Mouse (Mus musculus): ENCODE measurements around the gene Eif2d. TPM values are rescaled to one million over a fixed set of nuclear protein-coding genes. Genes with fewer than 3 reads are reported as not detected.

The Eif2d gene
- polyA plus RNA-seq, 1 experiment from 2014 or later: 70.2 TPM

- no peaks in the 10 kb centered on the region for H3K9me3 ChIP-seq
- 64% methylated on average over 2 of the region's 2 CpGs for WGBS
Observed at GRCm38 (mm10) chr1:131196107-131196506, 43.1 kb downstream of the Eif2d start.

GRCm38 (mm10) chr1:131198417-131198960, 45.5 kb downstream of the Eif2d start:
- WGBS: 75% methylated on average over 9 of the region's 9 CpGs
- Histone ChIP-seq H3K27ac (no peak overlapping the region), H3K27me3 (ENCODE audit: poor library complexity, severe bottlenecking) (no peaks in the 10 kb centered on the region), H3K4me3 (no peak overlapping the region), H3K36me3 (replicated peaks) (no peaks in the 10 kb centered on the region), H3K9me3 (no peaks in the 10 kb centered on the region), H3K4me1 (peaks cover 14% of the 10 kb centered on the region)
- no peak for DNase-seq (ENCODE audit: extremely low spot score, low spot score)

More at GRCm38 (mm10) chr1:131196107-131196506, 43.1 kb downstream of the Eif2d start:
- Histone ChIP-seq H3K4me1 (peaks cover 14% of the 10 kb centered on the region), H3K27me3 (ENCODE audit: poor library complexity, severe bottlenecking) (no peaks in the 10 kb centered on the region), H3K4me3 (no peak overlapping the region), H3K36me3 (replicated peaks) (no peaks in the 10 kb centered on the region), H3K27ac (no peak overlapping the region)
- DNase-seq (ENCODE audit: extremely low spot score, low spot score): no peak

GRCm38 (mm10) chr1:131199118-131199821, 46.3 kb downstream of the Eif2d start:
- WGBS: 88% methylated on average over 18 of the region's 18 CpGs
- no peaks in the 10 kb centered on the region for H3K27me3 ChIP-seq (ENCODE audit: poor library complexity, severe bottlenecking)
- H3K36me3 ChIP-seq (replicated peaks): no peaks in the 10 kb centered on the region
- H3K27ac ChIP-seq: no peak overlapping the region
- H3K4me1 ChIP-seq: peaks cover 14% of the 10 kb centered on the region
- H3K4me3 ChIP-seq: no peak overlapping the region
- no peaks in the 10 kb centered on the region for H3K9me3 ChIP-seq
- DNase-seq (ENCODE audit: extremely low spot score, low spot score): no peak

- peak overlapping the region; percentile 46 for H3K27ac ChIP-seq
- no peak for DNase-seq (ENCODE audit: extremely low spot score, low spot score)
- 58% methylated on average over 12 of the region's 12 CpGs for WGBS
Observed at GRCm38 (mm10) chr1:131199976-131200375, 47.0 kb downstream of the Eif2d start.

GRCm38 (mm10) chr1:131200588-131200987, 47.6 kb downstream of the Eif2d start:
- 89% methylated on average over 10 of the region's 10 CpGs for WGBS
- H3K4me3 ChIP-seq: no peak overlapping the region
- no peaks in the 10 kb centered on the region for H3K9me3 ChIP-seq
- 0 out of 2 replicates have a peak overlapping the region, but pooled peaks have one; percentile 46 for H3K27ac ChIP-seq
- no peaks in the 10 kb centered on the region for H3K27me3 ChIP-seq (ENCODE audit: poor library complexity, severe bottlenecking)
- no peaks in the 10 kb centered on the region for H3K36me3 ChIP-seq (replicated peaks)
- no peak for DNase-seq (ENCODE audit: extremely low spot score, low spot score)
- peaks cover 14% of the 10 kb centered on the region for H3K4me1 ChIP-seq

More at GRCm38 (mm10) chr1:131199976-131200375, 47.0 kb downstream of the Eif2d start:
- no peaks in the 10 kb centered on the region for H3K9me3 ChIP-seq
- H3K4me3 ChIP-seq: no peak overlapping the region
- H3K36me3 ChIP-seq (replicated peaks): no peaks in the 10 kb centered on the region
- H3K4me1 ChIP-seq: peaks cover 14% of the 10 kb centered on the region
- no peaks in the 10 kb centered on the region for H3K27me3 ChIP-seq (ENCODE audit: poor library complexity, severe bottlenecking)

- no peak for DNase-seq (ENCODE audit: extremely low spot score, low spot score)
- H3K36me3 ChIP-seq (replicated peaks): no peaks in the 10 kb centered on the region
- H3K4me3 ChIP-seq: no peak overlapping the region
- H3K4me1 ChIP-seq: peaks cover 14% of the 10 kb centered on the region
- H3K27ac ChIP-seq: no peak overlapping the region
- no peaks in the 10 kb centered on the region for H3K27me3 ChIP-seq (ENCODE audit: poor library complexity, severe bottlenecking)
- 89% methylated on average over 4 of the region's 4 CpGs for WGBS
- no peaks in the 10 kb centered on the region for H3K9me3 ChIP-seq
Observed at GRCm38 (mm10) chr1:131201391-131201790, 48.4 kb downstream of the Eif2d start.

- Histone ChIP-seq H3K27me3 (ENCODE audit: poor library complexity, severe bottlenecking) (no peaks in the 10 kb centered on the region), H3K27ac (no peak overlapping the region), H3K9me3 (no peaks in the 10 kb centered on the region), H3K36me3 (replicated peaks) (no peaks in the 10 kb centered on the region), H3K4me3 (no peak overlapping the region), H3K4me1 (peaks cover 10% of the 10 kb centered on the region)
- WGBS: 82% methylated on average over 8 of the region's 8 CpGs
- DNase-seq (ENCODE audit: extremely low spot score, low spot score): no peak
Observed at GRCm38 (mm10) chr1:131204461-131204860, 51.5 kb downstream of the Eif2d start.

- H3K36me3 ChIP-seq (replicated peaks): no peaks in the 10 kb centered on the region
- 85% methylated on average over 5 of the region's 5 CpGs for WGBS
- no peak overlapping the region for H3K27ac ChIP-seq
- no peak overlapping the region for H3K4me3 ChIP-seq
- H3K27me3 ChIP-seq (ENCODE audit: poor library complexity, severe bottlenecking): no peaks in the 10 kb centered on the region
- H3K9me3 ChIP-seq: no peaks in the 10 kb centered on the region
- no peak for DNase-seq (ENCODE audit: extremely low spot score, low spot score)
- no peaks in the 10 kb centered on the region for H3K4me1 ChIP-seq
Observed at GRCm38 (mm10) chr1:131206342-131206741, 53.4 kb downstream of the Eif2d start.

GRCm38 (mm10) chr1:131207531-131207930, 54.5 kb downstream of the Eif2d start:
- DNase-seq (ENCODE audit: extremely low spot score, low spot score): peak; percentile 49
- H3K4me3 ChIP-seq: no peak overlapping the region
- H3K27ac ChIP-seq: 0 out of 2 replicates have a peak overlapping the region, but pooled peaks have one; percentile 15
- no peaks in the 10 kb centered on the region for H3K27me3 ChIP-seq (ENCODE audit: poor library complexity, severe bottlenecking)
- no peaks in the 10 kb centered on the region for H3K36me3 ChIP-seq (replicated peaks)
- H3K9me3 ChIP-seq: no peaks in the 10 kb centered on the region
- no peaks in the 10 kb centered on the region for H3K4me1 ChIP-seq
- WGBS: 15% methylated on average over 5 of the region's 5 CpGs

- Histone ChIP-seq H3K4me1 (peaks cover 3% of the 10 kb centered on the region; the same call in 1 of the 2 replicates), H3K9me3 (no peaks in the 10 kb centered on the region), H3K27ac (no peak overlapping the region), H3K4me3 (no peak overlapping the region), H3K27me3 (ENCODE audit: poor library complexity, severe bottlenecking) (no peaks in the 10 kb centered on the region), H3K36me3 (replicated peaks) (no peaks in the 10 kb centered on the region)
- no peak for DNase-seq (ENCODE audit: extremely low spot score, low spot score)
- WGBS: 92% methylated on average over 5 of the region's 5 CpGs
Observed at GRCm38 (mm10) chr1:131208081-131208480, 55.1 kb downstream of the Eif2d start.

GRCm38 (mm10) chr1:131208800-131209199, 55.8 kb downstream of the Eif2d start:
- Histone ChIP-seq H3K4me3 (no peak overlapping the region), H3K4me1 (peaks cover 6% of the 10 kb centered on the region; the same call in 1 of the 2 replicates), H3K36me3 (replicated peaks) (no peaks in the 10 kb centered on the region), H3K27me3 (ENCODE audit: poor library complexity, severe bottlenecking) (no peaks in the 10 kb centered on the region), H3K27ac (no peak overlapping the region), H3K9me3 (no peaks in the 10 kb centered on the region)
- DNase-seq (ENCODE audit: extremely low spot score, low spot score): no peak
- WGBS: 84% methylated on average over 6 of the region's 6 CpGs

GRCm38 (mm10) chr1:131209971-131210426, 57.0 kb downstream of the Eif2d start:
- Histone ChIP-seq H3K27me3 (ENCODE audit: poor library complexity, severe bottlenecking) (no peaks in the 10 kb centered on the region), H3K4me1 (peaks cover 6% of the 10 kb centered on the region; the same call in 1 of the 2 replicates), H3K4me3 (no peak overlapping the region), H3K36me3 (replicated peaks) (no peaks in the 10 kb centered on the region), H3K9me3 (no peaks in the 10 kb centered on the region), H3K27ac (0 out of 2 replicates have a peak overlapping the region, but pooled peaks have one; percentile 37)
- 84% methylated on average over 8 of the region's 8 CpGs for WGBS
- no peak for DNase-seq (ENCODE audit: extremely low spot score, low spot score)

GRCm38 (mm10) chr1:131211655-131212054, 58.7 kb downstream of the Eif2d start:
- 89% methylated on average over 1 of the region's 1 CpGs for WGBS
- Histone ChIP-seq H3K27ac (no peak overlapping the region), H3K4me1 (peaks cover 6% of the 10 kb centered on the region; the same call in 1 of the 2 replicates), H3K4me3 (no peak overlapping the region), H3K27me3 (ENCODE audit: poor library complexity, severe bottlenecking) (no peaks in the 10 kb centered on the region), H3K36me3 (replicated peaks) (no peaks in the 10 kb centered on the region), H3K9me3 (no peaks in the 10 kb centered on the region)
- no peak for DNase-seq (ENCODE audit: extremely low spot score, low spot score)
